Mouse (Mus musculus) limb, embryonic 13.5 days (tissue): ENCODE data around the gene Ppara. TPM values are rescaled to one million over a fixed set of nuclear protein-coding genes. Genes with fewer than 3 reads are reported as not detected.

ENCODE experiments used
- ATAC-seq: fragments of 200-750 bp; cut with Nextera tagmentation; 2 replicates; pipeline ENCODE4 v1.8.0; 2017; ENCODE audit warnings: low read depth, moderate number of reproducible peaks, moderate TSS enrichment; ENCODE audit not compliant: low FRiP score
- H3K27ac ChIP-seq: fragments of 300-500 bp; sonication (generic); 2 replicates; pipeline ENCODE4 v1.5.1; 2015; ENCODE audit warnings: inconsistent platforms, mild to moderate bottlenecking, moderate library complexity
- H3K27me3 ChIP-seq: fragments of 300-500 bp; sonication (generic); 2 replicates; pipeline ENCODE4 v1.6.1; 2015; ENCODE audit warnings: mild to moderate bottlenecking, inconsistent platforms
- H3K36me3 ChIP-seq: fragments of 300-500 bp; sonication (generic); 2 replicates; pipeline ENCODE4 v1.6.1; 2015; ENCODE audit warnings: inconsistent platforms, mild to moderate bottlenecking, moderate library complexity
- H3K4me1 ChIP-seq: fragments of 300-500 bp; sonication (generic); 2 replicates; pipeline ENCODE4 v1.6.1; 2015; ENCODE audit warnings: inconsistent platforms
- H3K4me2 ChIP-seq: fragments of 300-500 bp; sonication (generic); replicated peaks from 2 replicates; pipeline ENCODE4 v1.6.1; 2015; ENCODE audit warnings: inconsistent platforms, mild to moderate bottlenecking, moderate library complexity
- H3K4me3 ChIP-seq: fragments of 300-500 bp; sonication (generic); 2 replicates; pipeline ENCODE4 v1.5.1; 2015; ENCODE audit warnings: moderate library complexity, mild to moderate bottlenecking, inconsistent platforms
- H3K9ac ChIP-seq: fragments of 300-500 bp; sonication (generic); 2 replicates; pipeline ENCODE4 v1.6.1; 2015; ENCODE audit warnings: mild to moderate bottlenecking, inconsistent platforms
- H3K9me3 ChIP-seq: fragments of 300-500 bp; sonication (generic); 2 replicates; pipeline ENCODE4 v1.6.1; 2016; ENCODE audit warnings: inconsistent platforms
- WGBS: fragments of 180-500 bp; shearing (Covaris S2); methylation state at CpG from one replicate; pipeline ENCODE4 v1.1.7; 2015; 5-methylcytosine and 5-hydroxymethylcytosine counted together
- polyA plus RNA-seq: library from polyadenylated mRNA; unstranded; fragments of >200 nt; fragmentation: Nextera tagmentation; extraction: Ambion mirVana; gene quantifications from 2 replicates; pipeline ENCODE4 v1.2.1, GENCODE M21; 2015

The Ppara gene
- polyA plus RNA-seq, 1 experiment from 2014 or later, result 2.4 TPM

GRCm38 (mm10) chr15:85734148-85734547 lies 635 bp upstream of the Ppara start:
- WGBS, result 39% methylated on average over 8 of the region's 8 CpGs
- H3K27me3 ChIP-seq, result peaks cover 86% of the 10 kb centered on the region
- no peaks in the 10 kb centered on the region for H3K9me3 ChIP-seq
- no peaks in the 10 kb centered on the region for H3K36me3 ChIP-seq
- no peak overlapping the region for H3K27ac ChIP-seq
- peaks cover 7% of the 10 kb centered on the region for H3K4me1 ChIP-seq
- ATAC-seq, result no peak
- peak overlapping the region; percentile 74 for H3K4me3 ChIP-seq
- 0 out of 2 replicates have a peak overlapping the region, but pooled peaks have one; percentile 75 for H3K9ac ChIP-seq
- H3K4me2 ChIP-seq, result peak overlapping the region; percentile 88; the same call in 1 of the 2 replicates

DNA sequence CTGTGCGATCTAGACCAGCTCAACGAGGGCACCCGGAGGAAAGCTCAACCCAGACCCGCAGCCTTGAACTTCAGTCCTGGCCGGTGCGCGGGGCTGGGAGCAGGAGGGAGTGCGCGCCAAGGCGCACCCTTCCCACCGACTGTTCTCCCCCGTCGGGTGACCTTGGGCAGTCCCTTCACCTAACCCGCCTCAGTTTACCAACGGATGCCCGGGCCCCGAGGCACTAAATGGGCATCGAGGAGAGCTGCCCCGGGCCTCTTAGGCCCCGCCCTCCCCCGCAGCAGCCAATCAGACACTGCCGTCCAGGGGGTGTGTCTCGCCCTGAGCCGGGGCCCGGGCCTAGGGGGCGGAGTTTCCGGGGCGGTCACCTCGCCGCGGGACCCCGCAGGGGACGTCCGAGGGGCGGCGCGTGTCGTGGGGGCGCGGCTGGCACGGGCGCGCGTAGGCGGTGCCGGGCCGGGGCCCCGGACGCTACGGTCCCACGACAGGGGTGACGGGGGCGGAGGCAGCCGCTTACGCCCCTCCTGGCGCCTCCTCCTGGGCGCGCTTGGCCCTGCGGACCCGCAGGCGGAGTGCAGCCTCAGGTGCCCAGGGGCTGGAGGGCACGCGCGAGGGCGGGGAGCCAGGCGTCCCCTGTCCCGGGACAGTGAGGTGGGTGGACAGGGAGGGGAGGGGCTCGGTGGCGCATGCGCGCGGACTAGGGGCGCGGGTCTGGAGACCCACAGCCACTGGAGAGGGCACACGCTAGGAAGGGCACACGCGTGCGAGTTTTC lies 466 bp downstream of the Ppara start:
- H3K4me3 ChIP-seq, result peak overlapping the region; percentile 74
- WGBS, result under 1% methylated on average over 75 of the region's 78 CpGs
- no peaks in the 10 kb centered on the region for H3K36me3 ChIP-seq
- no peak overlapping the region for H3K27ac ChIP-seq
- peak overlapping the region; percentile 75 for H3K9ac ChIP-seq
- no peaks in the 10 kb centered on the region for H3K9me3 ChIP-seq
- H3K27me3 ChIP-seq, result peaks cover 81% of the 10 kb centered on the region
- peak; percentile 92 for ATAC-seq
- H3K4me2 ChIP-seq, result peak overlapping the region; percentile 88
- peaks cover 7% of the 10 kb centered on the region for H3K4me1 ChIP-seq

GRCm38 (mm10) chr15:85735836-85736190 lies 1.0 kb downstream of the Ppara start:
- ATAC-seq, result 0 out of 2 replicates have a peak, but pooled peaks have one; percentile 17
- peak overlapping the region; percentile 75 for H3K9ac ChIP-seq
- H3K9me3 ChIP-seq, result no peaks in the 10 kb centered on the region
- under 1% methylated on average over 25 of the region's 25 CpGs for WGBS
- H3K4me2 ChIP-seq, result peak overlapping the region; percentile 88
- no peaks in the 10 kb centered on the region for H3K36me3 ChIP-seq
- H3K27me3 ChIP-seq, result peaks cover 79% of the 10 kb centered on the region
- H3K27ac ChIP-seq, result no peak overlapping the region
- H3K4me3 ChIP-seq, result peak overlapping the region; percentile 74
- H3K4me1 ChIP-seq, result peaks cover 7% of the 10 kb centered on the region

GRCm38 (mm10) chr15:85736506-85736905 lies 1.7 kb downstream of the Ppara start:
- Histone ChIP-seq H3K27me3 (peaks cover 74% of the 10 kb centered on the region), H3K4me2 (peak overlapping the region; percentile 88), H3K4me1 (peaks cover 7% of the 10 kb centered on the region), H3K36me3 (no peaks in the 10 kb centered on the region), H3K9ac (no peak overlapping the region), H3K4me3 (peak overlapping the region; percentile 74; the same call in 1 of the 2 replicates), H3K27ac (no peak overlapping the region), H3K9me3 (no peaks in the 10 kb centered on the region)
- no peak for ATAC-seq
- 56% methylated on average over 10 of the region's 10 CpGs for WGBS

- Histone ChIP-seq H3K9me3 (no peaks in the 10 kb centered on the region), H3K27ac (no peak overlapping the region), H3K27me3 (peaks cover 66% of the 10 kb centered on the region), H3K9ac (no peak overlapping the region), H3K4me1 (peaks cover 7% of the 10 kb centered on the region), H3K36me3 (no peaks in the 10 kb centered on the region), H3K4me3 (no peak overlapping the region), H3K4me2 (no peak overlapping the region)
- no peak for ATAC-seq
- 77% methylated on average over 3 of the region's 3 CpGs for WGBS
Measured at GRCm38 (mm10) chr15:85738416-85738815, 3.6 kb downstream of the Ppara start.

- no peak overlapping the region for H3K27ac ChIP-seq
- no peak overlapping the region for H3K4me3 ChIP-seq
- ATAC-seq, result no peak
- peaks cover 7% of the 10 kb centered on the region for H3K4me1 ChIP-seq
- no peaks in the 10 kb centered on the region for H3K9me3 ChIP-seq
- H3K27me3 ChIP-seq, result peaks cover 61% of the 10 kb centered on the region
- no peak overlapping the region for H3K9ac ChIP-seq
- H3K4me2 ChIP-seq, result no peak overlapping the region
- WGBS, result 74% methylated on average over 5 of the region's 5 CpGs
- H3K36me3 ChIP-seq, result no peaks in the 10 kb centered on the region
Measured at GRCm38 (mm10) chr15:85738939-85739338, 4.2 kb downstream of the Ppara start.

DNA sequence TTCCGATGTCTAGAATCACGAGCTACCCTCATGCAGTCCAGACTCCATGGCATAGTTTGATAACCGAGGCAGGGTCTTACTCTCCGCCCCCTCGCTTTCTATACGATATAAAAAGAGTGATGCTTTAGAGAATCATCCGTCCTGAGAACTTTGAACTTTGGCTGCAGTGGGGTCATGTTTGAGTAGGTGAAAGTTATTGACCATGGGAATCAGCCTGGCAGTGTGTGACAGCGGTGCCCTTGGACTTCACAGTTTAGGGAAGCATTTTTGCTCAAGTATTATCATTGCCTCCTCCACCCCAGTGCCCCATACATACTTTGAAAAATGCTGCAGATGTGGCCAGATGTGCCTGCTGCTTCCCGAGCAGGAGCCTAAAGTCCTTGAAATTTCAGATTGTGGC lies 7.8 kb downstream of the Ppara start:
- Histone ChIP-seq H3K4me3 (no peak overlapping the region), H3K9ac (no peak overlapping the region), H3K36me3 (no peaks in the 10 kb centered on the region), H3K27me3 (peaks cover 25% of the 10 kb centered on the region), H3K4me1 (no peaks in the 10 kb centered on the region), H3K4me2 (no peak overlapping the region), H3K27ac (no peak overlapping the region), H3K9me3 (no peaks in the 10 kb centered on the region)
- no peak for ATAC-seq
- WGBS, result 82% methylated on average over 9 of the region's 9 CpGs

DNA sequence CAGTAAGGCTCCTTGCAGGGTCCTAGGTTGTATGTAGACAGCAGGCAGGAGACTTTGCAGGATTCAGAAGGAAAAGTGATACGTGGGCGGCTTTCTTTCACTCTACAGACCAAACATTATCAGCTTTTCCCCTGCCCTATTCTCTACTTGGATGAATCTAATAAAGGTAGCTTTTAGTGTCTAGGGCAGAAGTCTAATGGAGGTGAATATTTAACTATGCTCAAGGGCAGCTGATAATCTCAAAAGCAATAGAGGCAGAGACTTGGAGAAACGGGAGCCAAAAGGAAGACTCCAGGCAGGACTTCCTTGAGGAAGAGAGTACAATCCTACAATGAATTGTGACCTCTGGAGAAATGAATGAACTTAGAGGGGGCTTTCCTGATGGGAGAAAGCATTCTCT lies 9.2 kb downstream of the Ppara start:
- Histone ChIP-seq H3K9me3 (no peaks in the 10 kb centered on the region), H3K9ac (no peak overlapping the region), H3K4me3 (no peak overlapping the region), H3K36me3 (no peaks in the 10 kb centered on the region), H3K27ac (no peak overlapping the region), H3K27me3 (peaks cover 17% of the 10 kb centered on the region), H3K4me2 (no peak overlapping the region), H3K4me1 (no peaks in the 10 kb centered on the region)
- no peak for ATAC-seq
- WGBS, result 67% methylated on average over 3 of the region's 3 CpGs

- ATAC-seq, result no peak
- no peaks in the 10 kb centered on the region for H3K4me1 ChIP-seq
- H3K36me3 ChIP-seq, result no peaks in the 10 kb centered on the region
- WGBS, result 75% methylated on average over 8 of the region's 8 CpGs
- H3K27me3 ChIP-seq, result peaks cover 10% of the 10 kb centered on the region
- H3K4me3 ChIP-seq, result no peak overlapping the region
- no peaks in the 10 kb centered on the region for H3K9me3 ChIP-seq
- H3K9ac ChIP-seq, result no peak overlapping the region
- H3K27ac ChIP-seq, result no peak overlapping the region
- H3K4me2 ChIP-seq, result no peak overlapping the region
Measured at GRCm38 (mm10) chr15:85746178-85746577, 11.4 kb downstream of the Ppara start.

GRCm38 (mm10) chr15:85746671-85747070 lies 11.9 kb downstream of the Ppara start:
- Histone ChIP-seq H3K9me3 (peaks cover under 1% of the 10 kb centered on the region; the same call in 1 of the 2 replicates), H3K9ac (no peak overlapping the region), H3K4me2 (no peak overlapping the region), H3K36me3 (no peaks in the 10 kb centered on the region), H3K27me3 (peaks cover 9% of the 10 kb centered on the region), H3K4me1 (no peaks in the 10 kb centered on the region), H3K4me3 (no peak overlapping the region), H3K27ac (no peak overlapping the region)
- 81% methylated on average over 13 of the region's 13 CpGs for WGBS
- no peak for ATAC-seq

- Histone ChIP-seq H3K36me3 (no peaks in the 10 kb centered on the region), H3K27ac (no peak overlapping the region), H3K4me2 (no peak overlapping the region), H3K4me3 (no peak overlapping the region), H3K27me3 (no peaks in the 10 kb centered on the region), H3K9ac (no peak overlapping the region), H3K9me3 (peaks cover 7% of the 10 kb centered on the region; the same call in 1 of the 2 replicates), H3K4me1 (no peaks in the 10 kb centered on the region)
- ATAC-seq, result no peak
- WGBS, result 86% methylated on average over 5 of the region's 5 CpGs
Measured at GRCm38 (mm10) chr15:85747951-85748350, 13.2 kb downstream of the Ppara start.

- no peak for ATAC-seq
- no peak overlapping the region for H3K9ac ChIP-seq
- no peaks in the 10 kb centered on the region for H3K27me3 ChIP-seq
- H3K4me3 ChIP-seq, result no peak overlapping the region
- H3K4me1 ChIP-seq, result no peaks in the 10 kb centered on the region
- H3K9me3 ChIP-seq, result peaks cover 7% of the 10 kb centered on the region; the same call in 1 of the 2 replicates
- no peak overlapping the region for H3K4me2 ChIP-seq
- H3K36me3 ChIP-seq, result no peaks in the 10 kb centered on the region
- H3K27ac ChIP-seq, result no peak overlapping the region
- WGBS, result 66% methylated on average over 3 of the region's 3 CpGs
Measured at GRCm38 (mm10) chr15:85748466-85748865, 13.7 kb downstream of the Ppara start.

DNA sequence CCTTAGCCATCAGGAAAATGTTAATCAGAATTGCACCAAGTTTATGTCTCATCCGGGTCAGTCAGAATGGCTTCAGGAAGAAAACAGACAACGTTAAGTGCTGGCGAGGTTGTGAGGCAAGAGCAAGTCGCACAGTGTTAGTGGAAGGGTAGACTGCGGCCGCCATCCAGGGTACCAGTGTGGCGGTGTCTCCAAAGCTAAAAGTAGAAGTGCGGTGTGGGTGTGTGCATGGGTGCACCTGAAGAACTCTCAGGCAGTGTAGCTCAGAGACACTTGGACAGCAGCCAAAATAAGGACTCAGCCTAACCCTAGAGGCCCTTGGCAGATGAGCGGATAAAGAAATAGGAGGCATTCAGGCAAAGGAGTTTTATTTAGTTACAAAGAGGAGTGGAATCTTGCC lies 14.4 kb downstream of the Ppara start:
- Histone ChIP-seq H3K27me3 (no peaks in the 10 kb centered on the region), H3K27ac (no peak overlapping the region), H3K9ac (no peak overlapping the region), H3K4me1 (no peaks in the 10 kb centered on the region), H3K9me3 (peaks cover 7% of the 10 kb centered on the region; the same call in 1 of the 2 replicates), H3K4me2 (no peak overlapping the region), H3K36me3 (no peaks in the 10 kb centered on the region), H3K4me3 (no peak overlapping the region)
- WGBS, result 92% methylated on average over 9 of the region's 9 CpGs
- ATAC-seq, result no peak
